Mouse (Mus musculus) c-Kit-positive CD71-negative TER-119-negative erythroid progenitor cells, embryonic 14.5 days (primary cell): ENCODE measurements around the gene Polr1e.
A peak's percentile ranks its signal among the peaks of the same experiment; 100 is the strongest.
"Not testable (repeated sequence)": the region's sequence is repeated elsewhere in the genome, so short reads cannot be mapped to it uniquely, and the experiment has no call there.

Source experiments
- DNase-seq: peaks from one replicate; pipeline ENCODE4 v3.0.0-alpha.2; 2013; ENCODE audit warnings: low read depth

Gene Polr1e

DNA sequence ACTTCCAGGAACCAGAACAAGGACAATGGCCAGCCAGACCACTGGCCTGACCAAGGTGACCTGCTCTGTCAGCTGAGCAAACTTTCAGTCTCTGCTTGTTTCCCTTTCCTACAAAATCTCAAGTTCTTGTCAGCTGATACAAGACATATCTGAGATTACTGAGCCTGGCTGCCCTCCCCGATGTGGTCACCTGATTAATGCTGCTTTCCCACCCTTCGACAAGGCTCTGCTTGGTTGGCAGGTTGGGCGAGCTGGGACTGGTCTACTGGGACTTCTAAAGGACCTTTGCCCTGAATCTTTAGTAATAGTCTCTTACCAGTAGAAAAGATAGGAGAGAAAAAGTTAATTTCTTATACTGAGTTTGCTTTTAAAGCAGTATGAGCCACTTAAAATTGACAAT is 12.9 kb upstream of the Polr1e start:
- no peak for DNase-seq

- DNase-seq: no peak
Observed at GRCm38 (mm10) chr4:45010806-45011415, 7.5 kb upstream of the Polr1e start.

DNA sequence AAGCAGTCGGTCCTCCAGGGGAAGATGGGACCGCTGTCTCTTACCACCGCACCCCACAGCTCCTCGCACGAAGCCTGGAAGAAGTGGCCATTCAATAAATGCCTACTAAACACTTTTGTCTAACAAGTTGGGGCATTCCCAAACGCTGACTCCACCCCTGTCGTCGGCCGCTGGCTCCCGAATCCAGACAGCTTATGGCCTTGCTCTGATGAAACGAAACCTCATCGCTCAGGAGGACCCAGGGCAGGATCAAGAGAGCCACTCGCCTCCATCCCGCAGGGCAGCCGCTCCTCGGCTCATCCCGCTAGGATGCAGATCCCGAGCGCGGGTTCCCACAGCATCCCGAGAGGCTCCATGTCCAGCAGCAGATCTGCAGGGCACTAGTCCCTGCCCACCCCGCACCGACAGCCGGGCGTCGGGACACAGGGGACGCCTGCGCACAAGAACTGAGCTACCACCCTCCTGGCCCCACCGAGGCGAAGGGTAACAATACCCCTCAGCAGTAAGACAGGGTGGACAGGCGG is 6.7 kb upstream of the Polr1e start:
- DNase-seq: peak; percentile 28

DNA sequence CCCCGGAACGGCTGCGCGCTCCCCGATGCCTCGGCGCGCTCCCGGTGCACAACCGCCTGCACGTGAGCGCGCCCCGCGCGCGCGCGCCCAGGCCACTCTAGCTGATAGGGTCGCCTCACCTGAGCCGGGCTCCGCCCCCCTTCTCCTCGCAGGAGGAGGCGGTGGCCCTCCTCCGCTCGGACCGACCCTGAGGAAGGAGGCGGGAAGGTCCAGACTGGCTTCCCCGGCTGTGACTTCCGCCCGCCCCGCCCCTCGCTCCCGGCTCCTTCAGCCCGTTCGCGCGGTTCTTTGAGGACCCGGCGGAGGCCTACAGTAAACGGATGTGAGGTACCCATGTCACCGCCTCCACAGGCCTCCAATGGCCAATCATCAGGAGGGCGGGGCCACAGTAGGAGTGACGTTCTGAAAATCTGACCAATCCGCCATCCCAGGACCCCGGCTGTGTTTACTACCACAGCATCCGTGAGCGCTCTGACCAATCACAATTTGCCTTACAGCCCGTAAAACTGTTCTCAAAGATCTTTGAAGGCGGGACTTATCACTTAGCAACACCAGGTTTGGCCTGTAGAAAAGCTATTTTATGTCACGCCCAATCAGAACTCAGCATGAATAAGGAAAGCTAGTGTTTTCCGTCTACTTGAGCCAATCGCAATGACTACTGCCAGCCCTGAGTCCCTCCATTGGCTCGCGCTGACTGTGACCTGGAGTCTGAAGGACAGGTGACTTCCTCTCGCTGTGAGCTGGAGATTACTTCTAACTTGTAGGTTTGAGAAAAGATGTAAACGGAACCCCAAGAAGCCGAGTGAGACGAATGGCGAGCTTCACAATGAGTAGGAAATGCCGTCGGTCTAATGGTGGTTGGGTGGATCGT is 6.0 kb upstream of the Polr1e start, which contains the start of gene Zbtb5:
Zbtb5 (minus strand) TSS at position 308 of the 871 bp plus-strand sequence.
- DNase-seq: peak; percentile 100

- DNase-seq: peak; percentile 43
Observed at GRCm38 (mm10) chr4:45013031-45013431, 5.4 kb upstream of the Polr1e start.

DNA sequence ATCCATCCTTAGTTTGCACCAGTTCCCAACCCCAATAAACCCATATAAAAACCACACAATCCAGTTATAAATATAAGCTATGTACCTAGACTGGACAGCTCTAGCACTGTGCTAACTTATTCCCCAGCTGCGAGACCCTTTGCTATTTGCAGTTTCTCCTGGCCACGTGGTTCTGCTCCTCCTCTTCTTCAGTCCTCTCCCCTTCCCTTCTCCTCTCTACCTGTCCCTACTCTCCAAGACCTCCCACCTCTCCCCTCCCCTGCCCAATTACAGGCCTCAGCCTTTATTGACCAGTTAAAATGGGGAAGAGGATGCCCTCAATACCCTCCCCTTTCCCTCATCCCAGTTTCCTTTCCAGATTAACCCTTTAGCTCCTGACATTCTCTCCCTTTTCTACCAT is 4.8 kb upstream of the Polr1e start:
- DNase-seq: no peak

DNA sequence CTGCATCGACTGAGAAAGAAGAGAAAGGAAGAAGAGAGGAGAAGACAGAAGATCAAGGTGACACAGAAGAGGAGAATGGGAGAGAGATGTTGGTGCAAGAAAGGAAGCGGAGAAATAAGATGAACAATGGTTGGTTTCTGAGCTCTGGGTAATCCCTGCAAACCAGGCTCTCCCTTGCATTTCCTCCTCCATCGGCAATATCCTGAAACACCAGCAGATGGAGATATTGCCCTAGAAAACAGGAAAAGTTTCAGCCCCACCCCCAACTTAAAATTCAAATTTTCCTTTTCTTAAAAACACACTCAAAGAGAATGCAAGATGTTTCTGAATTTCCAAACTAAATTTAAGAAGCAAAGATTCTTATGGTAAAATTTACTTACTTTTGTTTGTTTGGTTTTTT is 2.8 kb upstream of the Polr1e start:
- peak; percentile 70 for DNase-seq

DNA sequence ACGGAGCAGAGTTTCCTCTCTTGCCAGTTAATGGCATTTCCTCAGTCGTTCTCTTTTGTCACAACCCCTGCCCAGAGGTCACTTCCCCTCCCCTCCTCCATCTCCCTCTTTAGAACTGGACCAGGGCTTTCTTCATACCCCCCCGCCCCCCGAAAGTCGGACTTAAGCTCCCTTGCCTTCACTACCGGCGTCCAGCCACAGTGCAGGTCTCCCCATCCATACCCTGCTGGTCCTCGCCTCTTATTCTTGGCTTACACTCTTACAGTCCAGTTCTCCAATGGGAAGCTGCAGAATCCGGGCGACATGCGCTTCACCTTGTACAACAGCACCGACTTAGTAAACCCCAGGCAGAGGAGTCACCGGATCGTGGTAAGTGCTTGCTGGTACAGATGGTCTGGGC is 626 bp downstream of the Polr1e start:
- DNase-seq: no peak

DNA sequence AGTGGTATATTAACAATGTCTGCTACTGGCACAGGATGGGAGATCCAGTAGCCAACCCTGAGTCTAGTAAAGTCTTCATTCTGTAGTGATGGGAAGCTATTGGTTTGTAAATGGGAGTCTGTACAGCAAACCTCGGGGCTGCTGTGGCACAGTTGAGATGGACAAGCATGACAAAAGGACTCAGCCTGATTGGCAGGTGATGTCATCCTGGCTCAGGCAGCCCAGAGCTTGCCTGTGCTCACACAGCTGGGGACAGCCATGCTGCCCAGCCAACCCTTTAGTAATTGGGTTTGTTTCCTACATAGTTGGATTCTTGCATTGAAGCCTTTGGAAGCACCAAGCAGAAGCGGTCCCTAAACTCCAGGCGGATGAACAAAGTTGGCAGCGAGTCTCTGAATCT is 8.1 kb downstream of the Polr1e start:
- no peak for DNase-seq

DNA sequence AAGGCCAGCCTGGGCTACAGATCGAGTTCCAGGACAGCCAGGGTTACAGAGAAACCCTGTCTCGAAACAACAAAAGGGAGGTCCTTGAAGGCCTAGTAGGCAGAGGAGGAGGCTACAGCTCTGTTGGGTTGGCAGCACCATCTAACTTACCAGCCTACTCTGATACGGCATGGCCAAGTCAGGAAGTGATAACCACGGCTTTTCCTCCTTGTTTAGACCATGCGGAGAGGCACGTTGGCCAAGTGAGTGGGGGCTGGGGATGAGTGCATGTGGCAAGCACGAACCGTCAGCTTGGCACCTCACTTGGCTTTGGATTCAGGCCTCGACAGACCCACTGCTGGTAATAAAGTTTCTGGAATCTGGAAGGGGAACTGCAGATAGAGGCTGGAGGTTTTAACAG is 14.2 kb downstream of the Polr1e start:
- DNase-seq: no peak

DNA sequence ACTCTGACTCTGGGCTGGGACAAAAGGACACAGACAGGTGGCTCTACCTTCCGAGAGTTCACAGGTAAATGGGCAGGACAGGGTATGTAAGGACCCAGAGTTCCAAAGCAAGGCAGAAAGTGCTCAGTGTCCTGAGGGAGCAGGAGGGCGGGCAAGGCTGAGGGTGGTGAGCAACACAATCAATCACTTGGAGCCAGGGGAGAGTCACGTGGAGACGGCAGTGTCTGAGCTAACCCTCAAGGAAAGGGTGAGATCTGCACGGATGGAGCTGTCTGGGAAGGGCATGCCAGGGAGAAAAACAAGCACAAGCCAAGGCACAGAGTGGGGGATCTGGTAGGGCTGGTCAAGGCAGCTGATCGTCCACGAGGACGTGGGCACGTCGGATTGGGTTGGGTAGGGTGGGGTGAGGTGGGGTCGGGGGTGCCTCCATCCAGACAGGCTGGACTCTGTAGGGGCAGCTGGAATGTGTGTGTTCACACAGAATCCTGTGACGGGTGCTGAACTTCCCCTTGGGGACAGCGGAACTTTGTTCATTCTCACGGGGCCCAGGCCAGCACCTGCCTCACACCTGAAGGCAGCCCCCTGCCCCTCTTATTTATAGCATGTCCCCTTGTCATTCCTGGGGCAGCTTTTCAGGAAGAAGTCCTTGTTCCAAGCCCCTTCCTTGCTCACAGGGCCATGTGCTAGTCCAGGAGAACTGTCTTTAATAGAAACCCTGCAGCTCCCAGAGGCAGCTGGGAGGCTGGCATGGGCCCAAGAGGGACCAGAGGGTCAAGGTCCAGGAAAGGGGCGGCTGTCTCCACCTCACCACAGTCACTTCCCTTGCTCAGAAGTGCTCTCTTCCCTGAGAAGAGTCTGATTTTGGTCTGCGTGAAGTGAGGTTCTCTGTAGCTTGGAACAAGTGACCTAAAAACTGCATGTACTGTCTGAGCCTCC is 16.6 kb downstream of the Polr1e start:
- DNase-seq: no peak

GRCm38 (mm10) chr4:45036048-45036447 is 17.7 kb downstream of the Polr1e start:
- DNase-seq: no peak

DNA sequence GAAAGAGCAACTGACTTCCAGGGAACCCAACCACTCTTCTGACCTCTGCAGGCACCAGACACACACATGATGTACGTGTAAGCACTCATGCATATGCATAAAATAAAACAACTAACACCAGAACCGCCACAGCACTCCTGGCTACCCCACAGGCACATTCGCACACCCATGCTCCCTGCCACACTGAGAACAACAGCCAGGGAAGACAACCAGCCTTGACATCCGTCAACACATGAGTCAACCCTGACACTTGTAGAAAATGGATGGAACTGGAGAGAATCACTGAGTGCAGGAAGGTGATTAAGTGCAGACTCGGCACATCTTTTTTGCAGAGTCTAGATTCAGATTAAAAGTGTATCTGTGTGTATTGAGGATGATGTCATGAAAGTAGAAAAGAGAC is 18.2 kb downstream of the Polr1e start:
- DNase-seq: no peak

GRCm38 (mm10) chr4:45037455-45038410 is 19.4 kb downstream of the Polr1e start:
- DNase-seq: no peak

- DNase-seq: not testable (repeated sequence)
Observed at GRCm38 (mm10) chr4:45038879-45039278, 20.5 kb downstream of the Polr1e start.

DNA sequence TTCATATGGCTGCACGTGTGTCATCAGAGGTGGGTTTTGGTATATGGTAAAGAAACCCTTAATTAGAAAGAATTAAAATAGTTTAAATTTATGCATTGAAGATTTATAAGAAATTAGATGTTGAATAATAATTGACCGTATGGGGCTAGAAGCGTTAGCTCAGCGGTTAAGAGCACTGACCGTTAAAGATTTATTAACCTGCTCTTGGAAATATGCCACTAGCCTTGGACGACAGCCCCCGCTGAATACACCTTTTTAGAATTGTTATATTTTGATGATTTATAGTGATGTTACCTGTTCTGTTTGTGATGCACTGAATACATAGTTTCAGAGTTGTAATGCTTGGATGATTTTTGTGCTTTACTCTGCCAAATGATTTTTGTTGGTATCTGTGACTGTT is 21.2 kb downstream of the Polr1e start:
- DNase-seq: not testable (repeated sequence)

GRCm38 (mm10) chr4:45040795-45041194 is 22.4 kb downstream of the Polr1e start:
- DNase-seq: no peak

DNA sequence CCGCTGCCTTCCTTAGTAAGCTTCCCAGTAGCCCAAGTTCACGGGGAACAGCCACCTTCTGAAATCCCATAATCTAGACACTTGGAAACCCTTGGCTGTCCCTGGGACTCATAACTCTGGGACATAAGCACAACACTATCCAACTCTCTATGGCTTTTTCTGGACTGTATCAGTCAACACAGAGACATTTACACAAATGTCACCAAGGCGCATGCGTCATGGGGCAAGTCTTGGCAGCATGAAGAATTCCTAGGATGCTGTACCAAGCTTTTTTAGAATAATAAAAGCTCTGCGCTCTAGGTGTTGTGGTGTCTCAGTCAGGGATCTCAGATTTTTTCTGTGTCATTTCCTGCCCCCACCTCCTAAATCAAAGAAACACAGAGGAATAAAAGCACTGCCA is 28.3 kb downstream of the Polr1e start:
- DNase-seq: no peak

DNA sequence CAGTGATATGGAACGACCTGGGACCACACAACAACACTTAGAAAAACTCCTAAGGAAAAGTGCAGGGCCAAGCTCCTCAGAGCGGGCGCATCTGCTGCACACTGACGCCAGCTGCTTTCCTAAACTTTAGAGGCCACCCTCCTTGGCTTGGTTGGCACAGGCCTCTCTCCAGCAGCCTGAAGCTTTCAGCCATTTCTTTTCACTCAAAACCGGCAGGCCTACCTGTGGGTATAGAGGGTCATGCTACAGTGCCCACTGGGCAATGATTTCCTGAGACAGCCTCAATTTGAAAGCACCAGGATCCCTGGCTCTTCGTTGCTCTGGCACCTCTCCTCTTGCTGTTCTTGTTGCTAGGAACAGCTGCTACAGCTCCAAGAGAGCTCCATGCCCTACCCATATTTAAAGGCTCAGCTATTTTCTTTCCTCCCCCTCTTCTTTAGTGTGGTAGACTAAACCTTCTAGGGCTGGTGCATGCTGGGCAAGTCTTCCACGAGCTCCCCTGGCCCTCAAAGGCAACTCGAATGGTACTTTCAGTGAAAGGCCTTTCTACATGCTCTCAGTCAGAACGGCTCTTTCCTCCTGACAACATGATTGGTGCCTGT is 29.0 kb downstream of the Polr1e start:
- no peak for DNase-seq

GRCm38 (mm10) chr4:45047956-45048355 is 29.6 kb downstream of the Polr1e start:
- no peak for DNase-seq

GRCm38 (mm10) chr4:45054862-45055261 is 36.5 kb downstream of the Polr1e start:
- no peak for DNase-seq
